Mouse (Mus musculus): Measurements from ENCODE around the gene Slc24a5. TPM values are rescaled to one million over a fixed set of nuclear protein-coding genes. Genes with fewer than 3 reads are reported as not detected.
"Not testable (repeated sequence)": the region's sequence is repeated elsewhere in the genome, so short reads cannot be mapped to it uniquely, and the experiment has no call there.

The Slc24a5 gene
- polyA plus RNA-seq, 1 experiment from 2014 or later, result 0.73 TPM

DNA sequence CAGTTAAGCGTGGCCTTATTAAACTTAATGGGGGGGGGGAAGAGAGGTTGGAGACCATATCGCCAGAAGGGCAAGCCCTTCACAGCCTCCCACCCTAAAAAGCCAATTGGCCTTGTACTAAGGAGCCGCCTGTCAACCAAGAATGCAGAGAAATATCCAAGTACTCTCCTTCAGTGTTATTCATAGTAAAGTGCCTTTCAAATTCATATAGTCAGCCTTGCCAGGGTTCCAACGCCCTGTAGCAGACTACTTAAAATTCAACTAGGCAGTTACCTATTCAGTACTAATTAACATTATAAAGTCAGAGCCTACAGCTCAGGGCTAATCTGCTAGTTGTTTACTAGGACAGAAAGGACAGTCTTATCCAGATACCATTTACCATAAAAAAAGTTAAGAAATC is 38.6 kb downstream of the Slc24a5 start:
- H3K4me1 ChIP-seq (replicated peaks; ENCODE audit: control insufficient read depth, insufficient read depth); H3K27ac ChIP-seq (replicated peaks); H3K9ac ChIP-seq (ENCODE audit: low read length); H3K36me3 ChIP-seq (ENCODE audit: control insufficient read depth, insufficient read depth, low read length); H3K4me3 ChIP-seq (ENCODE audit: low read depth, low read length); H3K4me2 ChIP-seq (replicated peaks; ENCODE audit: low read depth); DNase-seq (ENCODE audit: low spot score); H3K9me3 ChIP-seq (ENCODE audit: control insufficient read depth, low read length); ATAC-seq (ENCODE audit: low FRiP score, low TSS enrichment); H3K27me3 ChIP-seq (ENCODE audit: control insufficient read depth, insufficient read depth, low read length): not testable (repeated sequence)
- WGBS, result 97% methylated on average over 4 of the region's 4 CpGs

- H3K9me3 ChIP-seq (ENCODE audit: control insufficient read depth, low read length), result no peaks in the 10 kb centered on the region
- ATAC-seq (ENCODE audit: low FRiP score, low TSS enrichment), result no peak
- WGBS, result 78% methylated on average over 6 of the region's 6 CpGs
These were observed 51.6 kb downstream of the Slc24a5 start for GRCm38 (mm10) chr2:125119381-125120110.

DNA sequence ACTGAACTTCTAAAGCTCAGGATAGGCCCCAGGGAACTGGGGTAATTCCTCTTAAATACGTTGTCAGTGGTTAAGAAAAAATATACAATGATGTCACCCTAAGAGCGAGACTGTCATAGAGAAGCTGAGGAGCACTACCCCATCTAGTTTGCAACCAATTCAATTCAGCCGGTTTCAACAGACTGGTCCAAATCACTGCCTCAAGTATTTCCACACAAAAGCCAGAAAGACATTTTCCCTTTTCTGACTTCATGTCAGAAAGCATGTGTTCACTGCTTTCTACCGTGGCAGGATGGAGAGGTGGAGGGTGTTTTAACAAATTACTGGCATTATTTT is 54.3 kb downstream of the Slc24a5 start:
- DNase-seq (ENCODE audit: low spot score) (no peak), ATAC-seq (ENCODE audit: low FRiP score, low TSS enrichment) (no peak)
- no peaks in the 10 kb centered on the region for H3K36me3 ChIP-seq (ENCODE audit: control insufficient read depth, insufficient read depth, low read length)
- H3K4me1 ChIP-seq (replicated peaks; ENCODE audit: control insufficient read depth, insufficient read depth), result no peaks in the 10 kb centered on the region
- no peak for TF ChIP-seq CTCF (IDR thresholded peaks at IDR 0.05; ENCODE audit: low read depth)
- TF ChIP-seq EP300 (optimal IDR thresholded peaks at IDR 0.05), result no peak
- peak overlapping the region; percentile 36; the same call in 1 of the 2 replicates for H3K27ac ChIP-seq (replicated peaks)
- no peaks in the 10 kb centered on the region for H3K9me3 ChIP-seq (ENCODE audit: control insufficient read depth, low read length)
- H3K9ac ChIP-seq (ENCODE audit: low read length), result peak overlapping the region; percentile 82
- peak overlapping the region; percentile 73 for H3K4me2 ChIP-seq (replicated peaks; ENCODE audit: low read depth)
- no peaks in the 10 kb centered on the region for H3K27me3 ChIP-seq (ENCODE audit: control insufficient read depth, insufficient read depth, low read length)
- peak overlapping the region; percentile 60 for H3K4me3 ChIP-seq (ENCODE audit: low read depth, low read length)
- WGBS, result 9% methylated on average over 4 of the region's 4 CpGs

More at GRCm38 (mm10) chr2:125119381-125120110, 51.6 kb downstream of the Slc24a5 start:
- DNase-seq (ENCODE audit: low spot score), result no peak
- Histone ChIP-seq H3K4me2 (replicated peaks; ENCODE audit: low read depth) (no peak overlapping the region), H3K4me1 (replicated peaks; ENCODE audit: control insufficient read depth, insufficient read depth) (no peaks in the 10 kb centered on the region), H3K36me3 (ENCODE audit: control insufficient read depth, insufficient read depth, low read length) (no peaks in the 10 kb centered on the region), H3K4me3 (ENCODE audit: low read depth, low read length) (no peak overlapping the region), H3K27ac (replicated peaks) (no peak overlapping the region), H3K9ac (ENCODE audit: low read length) (no peak overlapping the region), H3K27me3 (ENCODE audit: control insufficient read depth, insufficient read depth, low read length) (no peaks in the 10 kb centered on the region)
- TF ChIP-seq CTCF (IDR thresholded peaks at IDR 0.05; ENCODE audit: low read depth) (no peak), EP300 (optimal IDR thresholded peaks at IDR 0.05) (no peak)

- WGBS, result under 1% methylated on average over 45 of the region's 59 CpGs
- H3K36me3 ChIP-seq (ENCODE audit: control insufficient read depth, insufficient read depth, low read length), result no peaks in the 10 kb centered on the region
- H3K9ac ChIP-seq (ENCODE audit: low read length), result peak overlapping the region; percentile 82
- H3K4me3 ChIP-seq (ENCODE audit: low read depth, low read length), result peak overlapping the region; percentile 60
- peak overlapping the region; percentile 73 for H3K4me2 ChIP-seq (replicated peaks; ENCODE audit: low read depth)
- no peaks in the 10 kb centered on the region for H3K9me3 ChIP-seq (ENCODE audit: control insufficient read depth, low read length)
- TF ChIP-seq EP300 (optimal IDR thresholded peaks at IDR 0.05) (no peak), CTCF (IDR thresholded peaks at IDR 0.05; ENCODE audit: low read depth) (no peak)
- no peaks in the 10 kb centered on the region for H3K4me1 ChIP-seq (replicated peaks; ENCODE audit: control insufficient read depth, insufficient read depth)
- no peaks in the 10 kb centered on the region for H3K27me3 ChIP-seq (ENCODE audit: control insufficient read depth, insufficient read depth, low read length)
- peak overlapping the region; percentile 85 for H3K27ac ChIP-seq (replicated peaks)
- ATAC-seq (ENCODE audit: low FRiP score, low TSS enrichment) (peak; percentile 78), DNase-seq (ENCODE audit: low spot score) (peak; percentile 33)
These were observed 54.9 kb downstream of the Slc24a5 start for GRCm38 (mm10) chr2:125122624-125123476.

DNA sequence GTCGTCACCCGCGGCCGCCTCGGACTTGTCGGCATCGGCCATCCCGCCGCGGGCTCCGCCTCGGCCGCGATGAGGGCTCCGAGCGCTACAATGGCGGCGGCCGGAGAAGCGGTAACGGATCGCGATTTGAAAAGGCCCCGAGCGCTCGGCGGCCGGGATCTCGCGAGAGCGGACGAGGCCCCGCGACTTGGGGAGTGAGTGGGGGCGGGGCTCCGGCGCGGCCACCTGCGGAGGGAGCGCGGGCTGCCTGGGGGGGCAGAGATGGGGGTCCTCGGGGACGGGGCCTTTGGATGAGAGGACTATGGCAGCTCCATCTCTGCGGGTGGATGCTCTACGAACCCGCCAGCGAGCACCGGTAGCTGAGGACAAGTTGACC is 55.5 kb downstream of the Slc24a5 start, which contains the start of gene Myef2:
Gene Myef2 (minus strand): TSS at position 185 of the 376 bp plus-strand sequence.
- peak within 1 kb of the TSS; percentile 73 for H3K4me2 ChIP-seq (replicated peaks; ENCODE audit: low read depth)
- DNase-seq (ENCODE audit: low spot score) (peak; percentile 81), ATAC-seq (ENCODE audit: low FRiP score, low TSS enrichment) (peak; percentile 94)
- peak; percentile 96 for TF ChIP-seq EP300 (optimal IDR thresholded peaks at IDR 0.05)
- TF ChIP-seq CTCF (IDR thresholded peaks at IDR 0.05; ENCODE audit: low read depth), result no peak
- no peaks in the 10 kb centered on the region for H3K9me3 ChIP-seq (ENCODE audit: control insufficient read depth, low read length)
- no peaks in the 10 kb centered on the region for H3K27me3 ChIP-seq (ENCODE audit: control insufficient read depth, insufficient read depth, low read length)
- H3K27ac ChIP-seq (replicated peaks), result peak within 1 kb of the TSS; percentile 85
- H3K4me3 ChIP-seq (ENCODE audit: low read depth, low read length), result peak within 1 kb of the TSS; percentile 60
- peak within 1 kb of the TSS; percentile 82 for H3K9ac ChIP-seq (ENCODE audit: low read length)
- under 1% methylated on average over 40 of the region's 48 CpGs for WGBS
- no peaks in the 10 kb centered on the region for H3K36me3 ChIP-seq (ENCODE audit: control insufficient read depth, insufficient read depth, low read length)
- no peaks in the 10 kb centered on the region for H3K4me1 ChIP-seq (replicated peaks; ENCODE audit: control insufficient read depth, insufficient read depth)

- DNase-seq (ENCODE audit: low spot score), result no peak
- TF ChIP-seq EP300 (optimal IDR thresholded peaks at IDR 0.05) (no peak), CTCF (IDR thresholded peaks at IDR 0.05; ENCODE audit: low read depth) (no peak)
- H3K27me3 ChIP-seq (ENCODE audit: control insufficient read depth, insufficient read depth, low read length), result no peaks in the 10 kb centered on the region
- no peaks in the 10 kb centered on the region for H3K9me3 ChIP-seq (ENCODE audit: control insufficient read depth, low read length)
- no peak overlapping the region for H3K4me3 ChIP-seq (ENCODE audit: low read depth, low read length)
- H3K4me1 ChIP-seq (replicated peaks; ENCODE audit: control insufficient read depth, insufficient read depth), result no peaks in the 10 kb centered on the region
- no peak for ATAC-seq (ENCODE audit: low FRiP score, low TSS enrichment)
- H3K9ac ChIP-seq (ENCODE audit: low read length), result no peak overlapping the region
- H3K36me3 ChIP-seq (ENCODE audit: control insufficient read depth, insufficient read depth, low read length), result no peaks in the 10 kb centered on the region
- no peak overlapping the region for H3K27ac ChIP-seq (replicated peaks)
- 39% methylated on average over 4 of the region's 4 CpGs for WGBS
- no peak overlapping the region for H3K4me2 ChIP-seq (replicated peaks; ENCODE audit: low read depth)
These were observed 57.9 kb downstream of the Slc24a5 start for GRCm38 (mm10) chr2:125125824-125126223.
